Mouse (Mus musculus): ENCODE data around the gene Scrn3. TPM values are rescaled to one million over a fixed set of nuclear protein-coding genes. Genes with fewer than 3 reads are reported as not detected.

Gene Scrn3
- polyA plus RNA-seq, 1 experiment from 2014 or later: 11.7 TPM

GRCm38 (mm10) chr2:73335949-73336348 is 23.5 kb downstream of the Scrn3 start:
- no peak overlapping the region for H3K4me3 ChIP-seq (ENCODE audit: low read depth, low read length)
- H3K9ac ChIP-seq (ENCODE audit: low read length): no peak overlapping the region
- H3K4me2 ChIP-seq: no peak overlapping the region
- no peaks in the 10 kb centered on the region for H3K27me3 ChIP-seq (ENCODE audit: control insufficient read depth, insufficient read depth, low read length)
- no peaks in the 10 kb centered on the region for H3K9me3 ChIP-seq (ENCODE audit: control insufficient read depth, low read length)
- H3K27ac ChIP-seq (ENCODE audit: low read depth, low read length): no peak overlapping the region
- no peaks in the 10 kb centered on the region for H3K4me1 ChIP-seq (ENCODE audit: control insufficient read depth, insufficient read depth, low read length)
- no peak for ATAC-seq (ENCODE audit: low FRiP score)
- WGBS: 91% methylated on average over 3 of the region's 3 CpGs
- no peaks in the 10 kb centered on the region for H3K36me3 ChIP-seq (ENCODE audit: control insufficient read depth, insufficient read depth, low read length)
- no peak for DNase-seq (ENCODE audit: low spot score, missing footprints)

GRCm38 (mm10) chr2:73338415-73338814 is 26.0 kb downstream of the Scrn3 start:
- H3K9ac ChIP-seq (ENCODE audit: low read length): no peak overlapping the region
- H3K27me3 ChIP-seq (ENCODE audit: control insufficient read depth, insufficient read depth, low read length): no peaks in the 10 kb centered on the region
- H3K4me2 ChIP-seq: no peak overlapping the region
- H3K36me3 ChIP-seq (ENCODE audit: control insufficient read depth, insufficient read depth, low read length): no peaks in the 10 kb centered on the region
- no peaks in the 10 kb centered on the region for H3K9me3 ChIP-seq (ENCODE audit: control insufficient read depth, low read length)
- DNase-seq (ENCODE audit: low spot score, missing footprints) (no peak), ATAC-seq (ENCODE audit: low FRiP score) (no peak)
- WGBS: 73% methylated on average over 8 of the region's 8 CpGs
- no peak overlapping the region for H3K4me3 ChIP-seq (ENCODE audit: low read depth, low read length)
- H3K4me1 ChIP-seq (ENCODE audit: control insufficient read depth, insufficient read depth, low read length): no peaks in the 10 kb centered on the region
- H3K27ac ChIP-seq (ENCODE audit: low read depth, low read length): no peak overlapping the region

DNA sequence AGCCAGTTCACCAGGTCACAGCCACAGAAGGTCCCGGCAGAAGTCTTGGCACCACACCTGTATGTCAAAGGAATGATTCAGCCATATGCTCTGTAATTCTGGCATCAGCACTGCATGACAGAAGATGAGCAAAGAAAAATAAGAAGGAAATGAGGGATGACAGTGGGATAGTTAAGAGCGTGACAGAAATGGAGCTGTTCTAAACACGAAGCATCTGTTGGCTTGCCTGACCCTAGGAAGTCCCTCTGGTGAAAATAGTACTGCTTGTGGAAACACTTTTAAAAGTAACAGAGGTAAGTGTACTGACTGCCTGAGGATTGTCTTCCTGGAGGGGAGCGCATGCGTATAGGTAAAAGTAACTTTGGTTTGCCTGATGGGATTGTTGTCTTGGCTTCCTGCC is 31.3 kb downstream of the Scrn3 start:
- H3K9me3 ChIP-seq (ENCODE audit: control insufficient read depth, low read length): no peaks in the 10 kb centered on the region
- H3K36me3 ChIP-seq (ENCODE audit: control insufficient read depth, insufficient read depth, low read length): no peaks in the 10 kb centered on the region
- no peak for ATAC-seq (ENCODE audit: low FRiP score)
- no peak overlapping the region for H3K4me2 ChIP-seq
- H3K9ac ChIP-seq (ENCODE audit: low read length): no peak overlapping the region
- WGBS: 93% methylated on average over 5 of the region's 5 CpGs
- no peaks in the 10 kb centered on the region for H3K4me1 ChIP-seq (ENCODE audit: control insufficient read depth, insufficient read depth, low read length)
- no peaks in the 10 kb centered on the region for H3K27me3 ChIP-seq (ENCODE audit: control insufficient read depth, insufficient read depth, low read length)
- DNase-seq (ENCODE audit: low spot score, missing footprints): no peak
- H3K4me3 ChIP-seq (ENCODE audit: low read depth, low read length): no peak overlapping the region
- H3K27ac ChIP-seq (ENCODE audit: low read depth, low read length): no peak overlapping the region

- no peak for ATAC-seq (ENCODE audit: low FRiP score)
- DNase-seq (ENCODE audit: low spot score, missing footprints): no peak
- no peaks in the 10 kb centered on the region for H3K4me1 ChIP-seq (ENCODE audit: control insufficient read depth, insufficient read depth, low read length)
- no peaks in the 10 kb centered on the region for H3K27me3 ChIP-seq (ENCODE audit: control insufficient read depth, insufficient read depth, low read length)
- no peak overlapping the region for H3K4me2 ChIP-seq
- no peaks in the 10 kb centered on the region for H3K9me3 ChIP-seq (ENCODE audit: control insufficient read depth, low read length)
- no peaks in the 10 kb centered on the region for H3K36me3 ChIP-seq (ENCODE audit: control insufficient read depth, insufficient read depth, low read length)
- H3K9ac ChIP-seq (ENCODE audit: low read length): no peak overlapping the region
- H3K27ac ChIP-seq (ENCODE audit: low read depth, low read length): no peak overlapping the region
- H3K4me3 ChIP-seq (ENCODE audit: low read depth, low read length): no peak overlapping the region
- 88% methylated on average over 4 of the region's 4 CpGs for WGBS
Measured at GRCm38 (mm10) chr2:73345204-73345603, 32.8 kb downstream of the Scrn3 start.

- H3K9ac ChIP-seq (ENCODE audit: low read length): no peak overlapping the region
- H3K27ac ChIP-seq (ENCODE audit: low read depth, low read length): no peak overlapping the region
- H3K4me1 ChIP-seq (ENCODE audit: control insufficient read depth, insufficient read depth, low read length): no peaks in the 10 kb centered on the region
- no peak overlapping the region for H3K4me3 ChIP-seq (ENCODE audit: low read depth, low read length)
- H3K9me3 ChIP-seq (ENCODE audit: control insufficient read depth, low read length): no peaks in the 10 kb centered on the region
- no peak overlapping the region for H3K4me2 ChIP-seq
- ATAC-seq (ENCODE audit: low FRiP score) (no peak), DNase-seq (ENCODE audit: low spot score, missing footprints) (no peak)
- H3K36me3 ChIP-seq (ENCODE audit: control insufficient read depth, insufficient read depth, low read length): no peaks in the 10 kb centered on the region
- no peaks in the 10 kb centered on the region for H3K27me3 ChIP-seq (ENCODE audit: control insufficient read depth, insufficient read depth, low read length)
- 74% methylated on average over 13 of the region's 13 CpGs for WGBS
Measured at GRCm38 (mm10) chr2:73346345-73347086, 34.1 kb downstream of the Scrn3 start.

DNA sequence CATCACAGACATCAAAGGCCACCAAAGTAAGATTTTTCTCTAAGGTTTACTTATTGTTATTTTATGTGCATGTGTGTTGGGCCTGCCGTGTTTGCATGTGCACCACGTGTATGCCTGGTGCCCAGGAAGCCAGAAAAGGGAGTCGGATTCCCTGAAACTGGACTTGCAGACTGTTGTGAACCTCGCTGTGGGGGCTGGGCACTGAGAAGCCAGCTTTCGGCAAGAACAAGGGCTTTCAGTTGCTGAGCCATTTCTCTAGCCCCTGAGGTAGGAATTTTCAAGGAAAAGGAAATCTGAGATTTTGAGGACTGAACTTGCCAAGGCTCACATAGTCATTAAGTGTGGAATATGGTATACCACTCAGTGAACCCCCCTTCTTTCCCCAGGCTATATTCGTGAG is 34.7 kb downstream of the Scrn3 start:
- ATAC-seq (ENCODE audit: low FRiP score) (no peak), DNase-seq (ENCODE audit: low spot score, missing footprints) (no peak)
- no peaks in the 10 kb centered on the region for H3K27me3 ChIP-seq (ENCODE audit: control insufficient read depth, insufficient read depth, low read length)
- H3K9ac ChIP-seq (ENCODE audit: low read length): no peak overlapping the region
- H3K27ac ChIP-seq (ENCODE audit: low read depth, low read length): no peak overlapping the region
- no peaks in the 10 kb centered on the region for H3K9me3 ChIP-seq (ENCODE audit: control insufficient read depth, low read length)
- no peaks in the 10 kb centered on the region for H3K36me3 ChIP-seq (ENCODE audit: control insufficient read depth, insufficient read depth, low read length)
- 75% methylated on average over 6 of the region's 6 CpGs for WGBS
- H3K4me1 ChIP-seq (ENCODE audit: control insufficient read depth, insufficient read depth, low read length): peaks cover 3% of the 10 kb centered on the region; the same call in 1 of the 2 replicates
- H3K4me2 ChIP-seq: no peak overlapping the region
- H3K4me3 ChIP-seq (ENCODE audit: low read depth, low read length): no peak overlapping the region

DNA sequence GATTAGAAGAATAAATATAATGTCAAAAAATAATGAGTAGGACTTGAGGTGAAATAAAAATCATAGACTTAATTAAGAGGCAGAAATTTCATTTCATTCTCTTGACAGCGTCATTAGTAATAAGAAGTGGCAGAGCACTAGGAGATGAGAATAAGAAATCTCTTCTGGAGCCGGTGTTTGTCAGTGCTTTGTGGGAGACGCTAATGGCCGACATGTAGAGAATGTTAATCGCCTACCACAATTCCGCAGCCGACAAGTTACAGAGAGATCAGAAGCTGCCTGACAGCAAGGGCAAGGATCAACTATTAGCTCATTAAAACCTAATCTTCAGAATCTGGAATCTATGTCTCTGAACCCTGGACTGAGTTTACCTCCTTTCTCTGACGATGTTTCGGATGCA is 35.4 kb downstream of the Scrn3 start:
- H3K27ac ChIP-seq (ENCODE audit: low read depth, low read length): no peak overlapping the region

GRCm38 (mm10) chr2:73348221-73348620 is 35.8 kb downstream of the Scrn3 start:
- peaks cover 3% of the 10 kb centered on the region; the same call in 1 of the 2 replicates for H3K4me1 ChIP-seq (ENCODE audit: control insufficient read depth, insufficient read depth, low read length)
- no peaks in the 10 kb centered on the region for H3K36me3 ChIP-seq (ENCODE audit: control insufficient read depth, insufficient read depth, low read length)
- ATAC-seq (ENCODE audit: low FRiP score) (no peak), DNase-seq (ENCODE audit: low spot score, missing footprints) (no peak)
- no peak overlapping the region for H3K27ac ChIP-seq (ENCODE audit: low read depth, low read length)
- no peaks in the 10 kb centered on the region for H3K27me3 ChIP-seq (ENCODE audit: control insufficient read depth, insufficient read depth, low read length)
- H3K4me2 ChIP-seq: no peak overlapping the region
- no peak overlapping the region for H3K9ac ChIP-seq (ENCODE audit: low read length)
- no peaks in the 10 kb centered on the region for H3K9me3 ChIP-seq (ENCODE audit: control insufficient read depth, low read length)
- 90% methylated on average over 6 of the region's 6 CpGs for WGBS
- H3K4me3 ChIP-seq (ENCODE audit: low read depth, low read length): no peak overlapping the region

More for the DNA sequence above, 35.4 kb downstream of the Scrn3 start:
- H3K4me1 ChIP-seq (ENCODE audit: control insufficient read depth, insufficient read depth, low read length): peaks cover 3% of the 10 kb centered on the region; the same call in 1 of the 2 replicates
- H3K4me3 ChIP-seq (ENCODE audit: low read depth, low read length): no peak overlapping the region
- DNase-seq (ENCODE audit: low spot score, missing footprints): no peak
- no peaks in the 10 kb centered on the region for H3K9me3 ChIP-seq (ENCODE audit: control insufficient read depth, low read length)
- no peak overlapping the region for H3K9ac ChIP-seq (ENCODE audit: low read length)
- no peaks in the 10 kb centered on the region for H3K36me3 ChIP-seq (ENCODE audit: control insufficient read depth, insufficient read depth, low read length)
- WGBS: 73% methylated on average over 9 of the region's 9 CpGs
- H3K27me3 ChIP-seq (ENCODE audit: control insufficient read depth, insufficient read depth, low read length): no peaks in the 10 kb centered on the region
- H3K4me2 ChIP-seq: no peak overlapping the region
- ATAC-seq (ENCODE audit: low FRiP score): no peak

- peaks cover 3% of the 10 kb centered on the region; the same call in 1 of the 2 replicates for H3K4me1 ChIP-seq (ENCODE audit: control insufficient read depth, insufficient read depth, low read length)
- no peaks in the 10 kb centered on the region for H3K9me3 ChIP-seq (ENCODE audit: control insufficient read depth, low read length)
- no peaks in the 10 kb centered on the region for H3K27me3 ChIP-seq (ENCODE audit: control insufficient read depth, insufficient read depth, low read length)
- no peak overlapping the region for H3K4me2 ChIP-seq
- no peaks in the 10 kb centered on the region for H3K36me3 ChIP-seq (ENCODE audit: control insufficient read depth, insufficient read depth, low read length)
- H3K9ac ChIP-seq (ENCODE audit: low read length): no peak overlapping the region
- ATAC-seq (ENCODE audit: low FRiP score) (no peak), DNase-seq (ENCODE audit: low spot score, missing footprints) (no peak)
- no peak overlapping the region for H3K4me3 ChIP-seq (ENCODE audit: low read depth, low read length)
- 72% methylated on average over 5 of the region's 5 CpGs for WGBS
- H3K27ac ChIP-seq (ENCODE audit: low read depth, low read length): no peak overlapping the region
Measured at GRCm38 (mm10) chr2:73351496-73351895, 39.1 kb downstream of the Scrn3 start.
